Mouse (Mus musculus): Measurements from ENCODE around the gene Tmem11. TPM values are rescaled to one million over a fixed set of nuclear protein-coding genes. Genes with fewer than 3 reads are reported as not detected.

The Tmem11 gene
- total and polyA plus RNA-seq, 2 experiments: 19.8 to 67.8 TPM

DNA sequence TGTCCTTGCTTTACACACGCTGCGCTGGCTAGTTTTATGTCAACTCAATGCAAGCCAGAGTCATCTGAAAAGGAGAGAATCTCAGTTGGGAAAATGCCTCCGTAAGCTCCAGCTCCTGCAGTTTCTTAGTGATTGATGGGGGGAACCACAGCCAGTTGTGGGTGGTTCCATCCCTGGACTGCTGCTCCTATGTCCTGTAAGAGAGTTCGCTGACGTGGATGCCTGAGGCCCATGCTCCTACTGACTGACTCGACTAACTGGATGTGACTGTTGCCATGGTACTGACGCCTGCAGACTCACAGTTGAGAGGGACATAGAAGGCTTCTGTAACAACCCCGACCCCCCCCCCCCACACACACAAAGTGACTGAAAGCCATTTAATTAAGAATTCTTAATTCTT is 11.2 kb downstream of the Tmem11 start:
- WGBS: 56% methylated on average over 8 of the region's 8 CpGs
- no peak for DNase-seq (ENCODE audit: extremely low read depth, low read depth, low spot score)
- H3K27me3 ChIP-seq (ENCODE audit: control insufficient read depth, insufficient read depth, low read length): no peaks in the 10 kb centered on the region
- no peak overlapping the region for H3K27ac ChIP-seq (replicated peaks; ENCODE audit: insufficient read depth, low read depth, low read length)
- no peak for TF ChIP-seq CTCF (IDR thresholded peaks at IDR 0.05; ENCODE audit: low read depth, low read length)
- no peak for TF ChIP-seq POLR2A (IDR thresholded peaks at IDR 0.05; ENCODE audit: extremely low read depth, insufficient read depth, low read length)
- peaks cover 53% of the 10 kb centered on the region for H3K79me2 ChIP-seq (ENCODE audit: control insufficient read depth, insufficient read depth, low read length)
- H3K4me3 ChIP-seq (ENCODE audit: insufficient read depth, low read depth, low read length): no peak overlapping the region
- H3K9ac ChIP-seq (ENCODE audit: low read depth, low read length): no peak overlapping the region
- H3K4me1 ChIP-seq (ENCODE audit: control insufficient read depth, insufficient read depth, low read length): peaks cover 46% of the 10 kb centered on the region
- H3K36me3 ChIP-seq (ENCODE audit: control insufficient read depth, insufficient read depth, low read length): peaks cover 5% of the 10 kb centered on the region; the same call in 1 of the 2 replicates

DNA sequence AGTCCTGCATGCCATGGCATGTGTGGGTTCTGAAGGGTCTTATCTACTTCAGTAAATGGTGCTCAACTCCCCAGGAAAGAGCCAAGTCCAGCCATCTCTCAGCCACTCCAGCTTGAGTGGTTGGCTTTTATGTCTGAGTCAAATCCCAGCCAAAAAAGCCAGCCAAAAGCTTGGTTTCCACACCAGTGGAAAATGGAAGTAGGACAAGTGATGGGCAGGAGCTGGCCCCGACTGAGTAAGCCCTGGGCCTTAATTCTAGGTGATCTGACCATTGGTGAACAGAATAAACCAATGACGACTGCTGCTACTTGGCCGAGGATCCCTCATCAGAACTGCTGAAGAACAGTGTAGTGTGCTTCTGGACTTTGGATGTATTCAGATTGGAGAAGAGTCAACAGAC is 11.6 kb downstream of the Tmem11 start:
- Histone ChIP-seq H3K27ac (replicated peaks; ENCODE audit: insufficient read depth, low read depth, low read length) (no peak overlapping the region), H3K4me1 (ENCODE audit: control insufficient read depth, insufficient read depth, low read length) (peaks cover 46% of the 10 kb centered on the region), H3K79me2 (ENCODE audit: control insufficient read depth, insufficient read depth, low read length) (peaks cover 49% of the 10 kb centered on the region), H3K9ac (ENCODE audit: low read depth, low read length) (no peak overlapping the region), H3K36me3 (ENCODE audit: control insufficient read depth, insufficient read depth, low read length) (peaks cover 5% of the 10 kb centered on the region; the same call in 1 of the 2 replicates), H3K27me3 (ENCODE audit: control insufficient read depth, insufficient read depth, low read length) (no peaks in the 10 kb centered on the region), H3K4me3 (ENCODE audit: insufficient read depth, low read depth, low read length) (no peak overlapping the region)
- TF ChIP-seq CTCF (IDR thresholded peaks at IDR 0.05; ENCODE audit: low read depth, low read length) (no peak), POLR2A (IDR thresholded peaks at IDR 0.05; ENCODE audit: extremely low read depth, insufficient read depth, low read length) (no peak)
- 20% methylated on average over 3 of the region's 3 CpGs for whole genome bisulfite sequencing
- DNase-seq (ENCODE audit: extremely low read depth, low read depth, low spot score): peak; percentile 74

DNA sequence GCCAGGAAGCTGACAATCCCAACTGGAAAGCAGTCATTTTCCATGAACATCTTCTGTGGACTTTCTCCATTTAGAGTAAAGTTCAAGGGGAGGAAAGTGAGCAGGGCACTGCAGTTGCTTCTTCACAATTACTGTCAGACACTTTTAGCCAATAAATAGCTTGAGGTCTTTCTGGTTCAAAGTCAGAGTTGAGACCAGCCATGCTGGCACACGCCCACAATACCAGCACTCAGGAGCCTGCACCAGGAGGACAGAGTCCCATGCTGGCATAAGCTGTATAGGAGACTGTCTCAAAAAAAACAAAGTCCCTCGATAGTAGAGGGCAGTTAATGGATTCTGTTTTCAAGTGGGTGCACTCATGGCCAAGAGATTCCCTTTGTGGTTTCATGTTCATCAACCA is 13.1 kb downstream of the Tmem11 start:
- WGBS: 21% methylated on average over 2 of the region's 2 CpGs
- no peak overlapping the region for H3K4me3 ChIP-seq (ENCODE audit: insufficient read depth, low read depth, low read length)
- peaks cover 51% of the 10 kb centered on the region for H3K4me1 ChIP-seq (ENCODE audit: control insufficient read depth, insufficient read depth, low read length)
- no peaks in the 10 kb centered on the region for H3K27me3 ChIP-seq (ENCODE audit: control insufficient read depth, insufficient read depth, low read length)
- H3K9ac ChIP-seq (ENCODE audit: low read depth, low read length): no peak overlapping the region
- peaks cover 41% of the 10 kb centered on the region for H3K79me2 ChIP-seq (ENCODE audit: control insufficient read depth, insufficient read depth, low read length)
- peaks cover 5% of the 10 kb centered on the region; the same call in 1 of the 2 replicates for H3K36me3 ChIP-seq (ENCODE audit: control insufficient read depth, insufficient read depth, low read length)
- DNase-seq (ENCODE audit: extremely low read depth, low read depth, low spot score): peak; percentile 72
- H3K27ac ChIP-seq (replicated peaks; ENCODE audit: insufficient read depth, low read depth, low read length): no peak overlapping the region
- TF ChIP-seq CTCF (IDR thresholded peaks at IDR 0.05; ENCODE audit: low read depth, low read length): no peak
- TF ChIP-seq POLR2A (IDR thresholded peaks at IDR 0.05; ENCODE audit: extremely low read depth, insufficient read depth, low read length): no peak

DNA sequence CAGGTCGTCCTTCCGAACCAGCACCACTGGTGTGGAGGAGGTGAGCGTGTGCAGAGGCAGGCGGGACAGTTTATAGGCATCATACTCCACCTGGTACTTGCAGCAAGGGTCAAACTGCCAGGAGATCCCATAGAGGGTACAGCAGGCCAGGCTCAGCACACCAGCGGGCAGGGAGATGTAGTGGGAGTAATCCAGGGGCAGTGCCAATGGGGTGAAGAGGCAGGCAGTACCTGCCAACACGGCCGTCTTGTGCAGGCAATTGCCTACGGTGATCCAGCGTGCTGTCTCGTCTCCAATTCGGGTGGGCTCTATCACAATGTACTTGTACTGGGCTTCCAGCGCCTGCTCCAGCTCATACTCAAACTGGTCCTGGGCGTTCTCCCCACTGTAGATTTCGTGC is 14.2 kb downstream of the Tmem11 start:
- Histone ChIP-seq H3K27me3 (ENCODE audit: control insufficient read depth, insufficient read depth, low read length) (no peaks in the 10 kb centered on the region), H3K9ac (ENCODE audit: low read depth, low read length) (no peak overlapping the region), H3K27ac (replicated peaks; ENCODE audit: insufficient read depth, low read depth, low read length) (no peak overlapping the region), H3K4me3 (ENCODE audit: insufficient read depth, low read depth, low read length) (no peak overlapping the region), H3K79me2 (ENCODE audit: control insufficient read depth, insufficient read depth, low read length) (peaks cover 38% of the 10 kb centered on the region), H3K4me1 (ENCODE audit: control insufficient read depth, insufficient read depth, low read length) (peaks cover 46% of the 10 kb centered on the region), H3K36me3 (ENCODE audit: control insufficient read depth, insufficient read depth, low read length) (peaks cover 5% of the 10 kb centered on the region; the same call in 1 of the 2 replicates)
- TF ChIP-seq POLR2A (IDR thresholded peaks at IDR 0.05; ENCODE audit: extremely low read depth, insufficient read depth, low read length) (no peak), CTCF (IDR thresholded peaks at IDR 0.05; ENCODE audit: low read depth, low read length) (no peak)
- WGBS: 42% methylated on average over 14 of the region's 14 CpGs
- DNase-seq (ENCODE audit: extremely low read depth, low read depth, low spot score): peak; percentile 75

DNA sequence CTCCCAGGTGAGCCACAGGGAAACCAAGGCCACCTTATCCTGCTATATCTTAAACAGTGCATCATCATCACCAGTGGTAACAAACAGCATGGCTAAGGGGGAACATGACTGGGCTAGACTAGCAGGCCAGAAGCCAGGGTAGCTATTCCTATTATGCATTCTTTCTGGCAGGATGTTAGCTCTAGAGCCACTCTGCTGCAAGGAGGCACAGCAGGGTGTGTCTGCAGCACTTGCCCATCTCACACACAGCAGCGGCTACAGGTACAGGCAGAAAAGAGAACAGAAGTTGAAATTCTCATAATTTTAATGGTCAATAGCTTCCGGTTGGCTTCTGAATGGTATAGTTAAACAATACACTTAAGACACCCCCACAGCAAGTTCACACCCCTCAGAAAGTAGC is 14.9 kb downstream of the Tmem11 start:
- Histone ChIP-seq H3K79me2 (ENCODE audit: control insufficient read depth, insufficient read depth, low read length) (peaks cover 31% of the 10 kb centered on the region), H3K4me1 (ENCODE audit: control insufficient read depth, insufficient read depth, low read length) (peaks cover 42% of the 10 kb centered on the region), H3K27me3 (ENCODE audit: control insufficient read depth, insufficient read depth, low read length) (no peaks in the 10 kb centered on the region), H3K27ac (replicated peaks; ENCODE audit: insufficient read depth, low read depth, low read length) (no peak overlapping the region), H3K36me3 (ENCODE audit: control insufficient read depth, insufficient read depth, low read length) (peaks cover 5% of the 10 kb centered on the region; the same call in 1 of the 2 replicates), H3K4me3 (ENCODE audit: insufficient read depth, low read depth, low read length) (no peak overlapping the region), H3K9ac (ENCODE audit: low read depth, low read length) (no peak overlapping the region)
- 93% methylated on average over 2 of the region's 2 CpGs for WGBS
- DNase-seq (ENCODE audit: extremely low read depth, low read depth, low spot score): no peak
- TF ChIP-seq POLR2A (IDR thresholded peaks at IDR 0.05; ENCODE audit: extremely low read depth, insufficient read depth, low read length) (no peak), CTCF (IDR thresholded peaks at IDR 0.05; ENCODE audit: low read depth, low read length) (no peak)

DNA sequence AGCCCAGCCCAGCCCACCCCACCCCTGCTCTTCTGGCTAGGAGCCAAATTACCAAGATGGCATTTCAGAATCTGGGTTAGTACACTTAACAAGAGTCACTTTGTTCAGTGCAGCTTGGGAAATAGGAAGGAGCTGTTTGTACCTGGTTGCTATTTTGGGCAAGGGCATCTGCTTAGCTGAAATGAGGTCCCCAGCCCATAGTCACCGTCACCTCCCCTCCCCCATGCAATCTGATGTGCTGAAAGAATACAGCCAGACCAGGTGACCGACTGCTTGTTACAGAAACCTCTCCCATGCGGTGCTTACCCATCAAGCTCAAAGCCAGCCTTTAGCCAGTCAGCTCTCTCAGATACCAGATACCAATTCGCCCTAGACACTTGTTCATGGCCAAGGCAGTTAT is 15.9 kb downstream of the Tmem11 start:
- Histone ChIP-seq H3K36me3 (ENCODE audit: control insufficient read depth, insufficient read depth, low read length) (peaks cover 5% of the 10 kb centered on the region; the same call in 1 of the 2 replicates), H3K27ac (replicated peaks; ENCODE audit: insufficient read depth, low read depth, low read length) (no peak overlapping the region), H3K9ac (ENCODE audit: low read depth, low read length) (no peak overlapping the region), H3K79me2 (ENCODE audit: control insufficient read depth, insufficient read depth, low read length) (peaks cover 27% of the 10 kb centered on the region), H3K4me3 (ENCODE audit: insufficient read depth, low read depth, low read length) (no peak overlapping the region), H3K27me3 (ENCODE audit: control insufficient read depth, insufficient read depth, low read length) (no peaks in the 10 kb centered on the region), H3K4me1 (ENCODE audit: control insufficient read depth, insufficient read depth, low read length) (peaks cover 37% of the 10 kb centered on the region)
- TF ChIP-seq POLR2A (IDR thresholded peaks at IDR 0.05; ENCODE audit: extremely low read depth, insufficient read depth, low read length): no peak
- no peak for TF ChIP-seq CTCF (IDR thresholded peaks at IDR 0.05; ENCODE audit: low read depth, low read length)
- no peak for DNase-seq (ENCODE audit: extremely low read depth, low read depth, low spot score)
- 83% methylated on average over 4 of the region's 4 CpGs for WGBS

Measured in liver, adult 2 months (tissue).